Mouse (Mus musculus) embryo, embryonic 10.5 days (tissue): ENCODE results near the gene Alg5.
"Not testable (repeated sequence)": the region's sequence is repeated elsewhere in the genome, so short reads cannot be mapped to it uniquely, and the experiment has no call there.

Experiments
- DNase-seq: peaks from one replicate; pipeline ENCODE4 v3.0.0-alpha.2; 2015; ENCODE audit warnings: low spot score

Alg5 gene

DNA sequence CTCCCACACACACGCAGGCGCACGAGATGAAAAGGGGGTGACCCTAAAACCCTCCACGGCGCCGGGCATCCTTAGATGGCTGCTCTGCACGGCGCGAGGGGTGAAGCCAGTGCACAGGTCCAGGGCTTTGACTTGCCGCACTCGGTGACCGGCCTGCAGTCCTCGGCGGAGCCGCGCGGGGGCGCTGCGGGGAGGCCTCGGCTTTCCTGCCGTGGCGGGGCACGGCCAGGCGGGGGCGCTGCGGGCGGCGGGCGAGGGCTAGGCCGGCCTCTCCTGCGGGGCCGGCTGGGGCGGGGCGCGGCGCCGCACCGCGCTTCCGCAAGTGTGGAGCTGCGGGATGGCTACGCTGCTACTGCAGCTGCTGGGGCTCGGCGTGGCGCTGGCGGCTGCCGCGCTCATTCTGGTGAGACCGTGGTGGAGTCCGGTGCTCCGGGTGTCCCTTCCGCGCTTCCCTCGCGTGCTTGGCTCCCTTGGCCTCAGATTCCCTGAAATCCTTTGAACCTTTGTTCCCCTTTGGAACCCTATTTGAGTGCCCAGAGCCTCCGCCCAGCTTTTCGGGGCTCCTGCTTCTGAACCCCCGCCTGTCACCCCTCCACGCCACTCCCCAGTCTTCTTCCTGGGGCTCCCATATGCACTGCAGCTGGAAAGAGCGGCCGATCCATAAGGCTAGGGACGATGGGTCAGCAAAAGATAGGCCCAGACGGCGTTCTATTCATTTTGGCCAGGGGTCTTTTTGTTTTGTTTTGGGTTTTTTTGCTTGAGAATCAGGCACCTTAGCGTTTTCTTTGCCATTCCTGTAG, at the start of gene Alg5, which contains the start of gene Exosc8:
Alg5 (plus strand) TSS at position 293 of the 800 bp plus-strand sequence.
Exosc8 (minus strand) TSS at position 147 of the 800 bp plus-strand sequence.
- peak; percentile 82 for DNase-seq

DNA sequence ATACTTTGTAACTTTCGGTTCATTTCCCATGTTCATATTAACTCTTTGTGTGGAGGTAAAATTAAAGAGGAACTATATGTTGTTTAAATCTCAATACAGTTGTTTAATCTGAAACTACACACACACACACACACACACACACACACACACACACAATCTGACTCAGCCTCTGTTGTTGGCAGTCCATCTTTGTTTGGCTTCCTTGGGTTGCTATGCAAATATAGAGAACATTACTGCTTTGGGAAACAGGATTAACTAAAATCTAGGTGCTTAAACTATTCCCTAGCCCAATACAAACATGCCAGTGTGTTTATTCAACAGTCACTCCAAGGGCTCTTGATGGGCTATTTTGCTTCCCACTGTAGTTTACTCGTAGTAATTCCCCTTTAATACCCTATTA, 48.1 kb upstream of the Alg5 start:
- no peak for DNase-seq

DNA sequence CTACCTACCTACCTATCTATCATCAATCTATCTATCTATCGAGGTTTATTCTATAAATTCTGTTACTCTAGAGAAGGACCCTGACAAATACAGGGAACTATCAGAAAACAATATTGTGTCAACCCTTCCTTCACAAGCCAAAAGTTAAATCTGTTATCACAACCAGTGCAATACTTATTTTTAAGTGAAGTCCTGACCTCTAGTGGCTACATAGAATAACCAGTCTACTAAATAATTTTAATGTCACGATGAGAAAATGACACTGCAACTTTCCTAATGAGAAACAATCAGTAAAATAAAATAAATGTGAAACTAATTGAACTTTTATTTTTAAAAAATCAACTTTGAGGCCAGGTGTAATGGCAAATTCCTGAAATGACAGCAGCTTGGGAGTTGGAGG, 46.2 kb upstream of the Alg5 start:
- DNase-seq: peak; percentile 45

DNA sequence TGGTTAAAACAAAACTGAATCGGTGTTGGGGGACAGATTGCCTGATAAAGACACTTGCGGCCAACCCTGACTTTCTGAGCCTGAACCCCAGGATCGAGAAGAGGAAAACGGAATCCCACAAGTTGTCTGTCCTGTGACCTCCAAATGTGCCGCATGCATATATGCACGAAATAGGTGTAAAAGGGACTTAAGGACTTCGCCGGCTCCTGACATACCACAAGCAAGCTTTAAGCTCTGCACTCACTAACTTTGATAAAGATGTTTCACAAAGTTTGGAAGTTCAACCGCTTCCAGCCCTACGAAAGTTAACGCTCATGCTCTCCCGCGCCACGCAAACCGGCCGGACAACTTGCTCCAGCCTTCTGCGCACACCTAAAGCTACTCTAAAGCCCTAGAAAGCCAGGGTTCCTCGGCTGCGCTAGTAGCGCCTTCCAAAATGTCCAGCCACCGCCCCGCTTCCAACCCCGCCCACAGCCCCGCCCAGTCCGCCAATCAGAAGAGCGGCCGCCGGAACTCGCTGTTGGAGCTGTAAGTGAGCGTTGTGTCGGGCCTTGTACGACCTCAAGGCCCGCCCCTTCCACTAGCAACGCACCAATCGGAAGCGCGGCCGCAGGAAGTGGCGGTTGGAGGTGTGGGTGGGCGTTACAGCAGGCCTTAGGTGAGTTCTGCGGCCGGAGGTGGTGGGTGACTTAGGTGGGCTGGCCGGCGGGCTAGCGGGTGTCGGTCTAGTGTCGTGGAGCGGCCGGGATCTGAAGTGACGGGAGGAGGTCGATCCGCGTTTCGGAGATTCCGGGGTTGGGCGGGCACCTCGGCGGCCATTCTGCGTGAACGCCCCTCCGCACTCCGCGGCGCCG, 42.9 kb upstream of the Alg5 start, which contains the start of gene Supt20:
Supt20 (plus strand) TSS at position 606 of the 854 bp plus-strand sequence.
- DNase-seq: peak; percentile 98

DNA sequence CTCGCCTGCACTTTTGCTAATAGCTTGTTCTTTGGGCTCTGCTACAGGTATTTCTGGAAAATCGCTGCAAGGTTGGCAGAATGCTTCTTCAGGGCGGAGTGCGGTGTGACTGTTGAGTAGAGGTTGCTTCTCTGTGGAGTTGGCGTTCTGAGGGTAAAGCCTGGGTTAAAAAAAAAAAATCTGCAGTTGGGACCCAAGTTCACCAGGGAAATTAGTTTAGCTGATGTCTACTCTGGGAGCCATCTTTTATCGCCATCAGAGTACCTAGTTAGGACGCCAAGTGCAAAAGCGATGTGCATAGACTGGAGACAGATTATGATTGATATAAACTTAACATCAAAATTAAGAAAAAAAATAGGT, 42.3 kb upstream of the Alg5 start:
- no peak for DNase-seq

DNA sequence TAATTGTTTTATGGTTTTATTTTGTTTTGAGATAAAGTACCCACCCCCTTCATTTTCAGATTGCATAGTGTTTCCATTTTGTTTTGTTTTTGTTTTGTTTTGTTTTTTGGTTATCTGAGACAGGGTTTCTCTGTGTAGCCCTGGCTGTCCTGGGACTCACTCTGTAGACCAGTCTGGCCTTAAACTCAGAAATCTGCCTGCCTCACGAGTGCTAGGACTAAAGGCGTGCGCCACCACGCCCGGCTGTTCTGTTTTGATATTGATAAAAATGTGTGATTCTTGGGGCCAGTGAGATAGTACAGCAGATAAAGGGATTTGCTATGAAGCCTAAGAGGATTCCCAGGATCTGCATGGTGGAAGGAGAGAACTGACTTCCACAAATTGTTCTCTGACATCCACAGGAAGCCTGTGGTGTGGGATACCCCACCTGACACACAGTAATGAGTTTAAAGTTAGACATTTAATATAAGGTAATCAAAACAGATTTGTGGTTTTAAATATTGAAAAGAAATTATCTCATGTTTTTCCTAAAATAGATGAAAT, 35.5 kb upstream of the Alg5 start:
- DNase-seq: no peak

DNA sequence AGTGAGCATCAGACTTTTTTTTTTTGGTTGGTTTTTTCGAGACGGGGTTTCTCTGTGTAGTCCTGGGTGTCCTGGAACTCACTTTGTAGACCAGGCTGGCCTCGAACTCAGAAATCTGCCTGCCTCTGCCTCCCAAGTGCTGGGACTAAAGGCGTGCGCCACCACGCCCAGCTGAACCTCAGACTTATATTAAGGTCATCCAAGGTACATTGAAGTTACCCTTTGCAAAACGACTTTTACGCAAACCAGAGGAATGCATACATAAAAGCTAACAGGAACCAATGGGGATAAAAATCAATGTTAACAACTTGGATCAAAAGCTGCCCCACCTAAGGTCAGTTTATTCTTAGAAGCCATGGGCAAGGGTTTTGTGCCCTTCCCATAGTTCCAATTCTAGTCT, 31.2 kb upstream of the Alg5 start:
- DNase-seq: not testable (repeated sequence)

DNA sequence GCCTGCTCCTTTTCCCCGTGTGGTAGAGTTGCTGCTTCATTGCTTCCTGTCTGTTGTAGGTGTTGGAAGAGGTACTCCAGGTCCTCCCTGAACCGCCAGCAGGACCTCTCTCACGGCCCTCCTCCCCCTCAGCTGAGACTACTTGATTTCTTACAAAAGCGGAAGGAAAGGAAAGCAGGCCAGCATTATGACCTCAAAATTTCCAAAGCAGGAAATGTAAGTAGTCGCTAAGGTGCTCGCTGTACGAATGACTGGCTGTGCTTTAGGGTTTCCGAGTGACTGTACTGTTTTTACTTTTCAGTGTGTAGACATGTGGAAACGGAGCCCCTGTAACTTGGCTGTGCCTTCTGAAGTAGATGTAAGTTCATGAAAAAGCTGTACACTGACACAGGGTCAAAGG, 26.4 kb upstream of the Alg5 start:
- no peak for DNase-seq

DNA sequence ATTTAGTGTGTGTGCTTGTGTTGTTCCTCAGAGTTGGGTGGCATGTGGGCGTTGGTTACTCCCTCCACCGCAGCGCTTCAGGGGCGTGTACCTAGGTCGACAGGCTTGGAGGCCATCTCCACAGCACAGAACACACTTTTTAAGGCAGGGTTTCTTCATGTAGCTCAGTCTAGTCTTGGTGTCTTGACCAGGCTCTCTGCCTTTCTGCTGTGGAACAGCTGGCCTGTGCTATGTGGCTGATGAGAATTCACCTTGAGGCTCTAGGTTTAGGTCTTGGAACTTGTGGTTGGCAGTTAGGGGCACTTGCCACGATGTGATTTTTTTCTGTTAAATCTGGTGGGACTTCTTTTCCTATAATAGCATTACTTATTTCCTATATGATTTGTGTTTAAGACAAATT, 21.1 kb upstream of the Alg5 start, which contains the start of gene Gm21958:
Gm21958 (minus strand) TSS at position 101 of the 400 bp plus-strand sequence.
- no peak for DNase-seq

DNA sequence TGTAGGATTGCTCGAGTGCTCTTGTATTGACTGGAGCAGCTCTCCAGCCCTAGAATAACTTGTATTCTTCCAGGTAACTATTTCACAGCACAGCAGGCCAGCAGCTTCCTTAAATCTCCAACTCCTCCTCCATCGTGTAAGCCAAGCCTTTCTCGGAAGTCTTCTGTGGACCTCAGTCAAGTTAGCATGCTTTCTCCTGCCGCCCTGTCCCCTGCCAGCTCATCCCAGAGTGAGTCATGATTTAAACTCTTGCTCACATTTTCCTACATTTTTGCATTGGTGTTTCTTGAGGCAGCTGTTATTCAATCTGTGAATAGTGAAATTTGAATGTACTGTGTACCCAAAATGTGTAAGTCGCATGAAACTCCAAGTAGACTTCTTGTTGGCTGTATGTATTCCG, 19.9 kb upstream of the Alg5 start:
- DNase-seq: no peak

DNA sequence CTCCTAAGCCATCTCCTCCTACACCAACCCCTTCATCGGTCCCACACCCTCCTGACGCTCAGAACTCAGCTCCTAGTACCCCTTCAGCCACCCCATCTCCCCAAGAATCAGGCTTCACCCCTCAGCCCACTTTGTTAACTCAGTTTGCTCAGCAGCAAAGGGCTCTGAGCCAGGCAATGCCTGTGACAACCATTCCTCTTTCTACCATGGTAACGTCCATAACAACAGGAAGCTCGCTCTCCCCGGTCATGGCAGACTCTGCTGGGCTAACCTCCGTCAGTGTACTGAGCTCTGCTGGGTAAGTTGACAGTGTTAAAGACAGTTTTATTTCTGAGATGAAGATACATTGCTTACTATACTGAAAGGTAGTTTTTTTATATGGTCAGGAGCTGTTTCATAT, 18.0 kb upstream of the Alg5 start:
- DNase-seq: no peak

DNA sequence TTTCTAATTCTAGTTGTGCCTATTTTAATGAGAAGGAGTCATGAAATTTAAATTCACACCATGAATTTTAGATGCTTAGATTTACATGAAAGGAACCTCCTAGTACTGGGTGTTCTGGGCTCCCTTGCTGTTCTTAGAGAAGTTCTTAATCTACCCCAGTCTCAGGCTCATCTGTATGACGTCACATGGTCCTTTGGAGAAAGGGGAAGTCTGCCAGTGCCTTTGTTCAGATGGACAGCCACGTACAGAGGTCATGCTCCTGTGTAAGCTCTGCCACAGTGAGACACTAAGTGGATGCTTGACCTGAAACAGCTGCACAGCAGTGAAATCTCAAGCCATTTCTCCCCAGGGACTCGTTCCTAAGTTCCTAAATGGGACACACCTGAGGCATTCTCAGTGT, 16.4 kb upstream of the Alg5 start:
- peak; percentile 7 for DNase-seq

DNA sequence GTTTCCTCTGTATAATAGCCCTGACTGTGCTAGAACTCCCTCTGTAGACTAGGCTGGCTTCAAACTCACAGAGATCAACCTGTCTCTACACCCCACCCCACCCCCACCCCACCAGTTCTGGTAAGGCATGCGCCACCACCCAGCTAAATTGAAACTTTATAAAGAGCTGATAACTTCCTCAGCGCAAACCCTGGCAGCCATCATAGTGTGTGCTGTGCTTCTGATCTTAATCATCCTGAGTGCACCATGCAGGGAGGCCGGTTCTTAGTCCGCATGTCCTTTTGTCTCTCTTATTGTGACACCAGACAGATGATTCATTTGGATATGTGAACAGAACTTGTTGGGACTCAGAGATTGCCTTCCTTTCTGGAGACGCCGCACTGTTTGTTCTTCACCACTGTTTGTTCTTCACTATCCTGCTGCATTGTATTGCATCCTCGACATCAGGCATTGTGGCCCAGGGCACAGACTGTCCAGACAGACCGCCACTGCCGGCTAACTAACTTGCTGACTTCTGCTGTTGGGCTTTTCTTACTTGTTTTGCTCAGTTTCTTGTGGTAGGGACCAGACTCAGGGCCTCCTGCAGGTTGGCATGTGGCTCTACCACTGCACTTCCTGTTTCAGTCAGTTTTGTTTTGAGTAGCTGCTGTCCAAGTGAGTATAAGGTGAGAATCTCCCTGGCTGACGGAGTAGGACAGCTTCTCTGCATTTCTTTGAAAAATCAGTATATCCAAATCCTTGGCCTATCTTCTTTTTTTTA, 11.4 kb upstream of the Alg5 start:
- no peak for DNase-seq

DNA sequence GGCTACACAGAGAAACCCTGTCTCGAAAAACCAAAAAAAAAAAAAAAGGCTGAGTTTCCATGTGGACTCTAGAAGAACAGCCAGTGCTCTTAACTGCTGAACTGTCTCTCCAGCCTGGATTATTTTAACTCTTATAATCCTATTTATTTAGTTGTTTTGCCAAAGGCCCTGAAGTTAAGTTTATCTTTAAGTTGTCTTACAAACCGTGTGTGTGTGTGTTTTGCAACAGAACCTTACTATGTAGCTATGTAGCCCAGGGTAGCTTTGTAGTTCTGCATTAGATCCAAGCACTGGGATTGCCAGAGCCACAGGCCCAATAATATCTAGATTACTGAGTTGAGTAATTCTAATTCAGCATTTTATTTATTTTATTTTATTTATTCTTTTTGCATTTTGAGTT, 10.0 kb upstream of the Alg5 start:
- no peak for DNase-seq

DNA sequence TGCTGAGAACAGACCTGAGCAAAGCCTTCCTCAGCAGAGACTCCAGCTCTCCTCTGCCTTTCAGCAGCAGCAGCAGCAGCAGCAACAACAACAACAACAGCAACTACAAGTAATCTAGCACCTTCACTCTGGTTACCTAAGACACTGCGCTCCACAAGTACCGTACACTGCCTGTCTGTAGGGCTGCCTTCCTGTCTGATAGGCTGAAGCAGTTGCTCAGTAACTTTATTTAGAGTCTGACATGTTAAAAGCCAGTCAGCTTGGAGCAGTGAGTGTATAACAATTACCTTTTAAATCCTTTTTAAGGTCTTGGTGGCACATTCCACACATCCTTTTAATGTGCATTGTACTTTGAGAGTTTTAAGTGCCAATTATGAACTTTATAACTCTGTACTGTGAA, 7.8 kb upstream of the Alg5 start:
- DNase-seq: no peak

DNA sequence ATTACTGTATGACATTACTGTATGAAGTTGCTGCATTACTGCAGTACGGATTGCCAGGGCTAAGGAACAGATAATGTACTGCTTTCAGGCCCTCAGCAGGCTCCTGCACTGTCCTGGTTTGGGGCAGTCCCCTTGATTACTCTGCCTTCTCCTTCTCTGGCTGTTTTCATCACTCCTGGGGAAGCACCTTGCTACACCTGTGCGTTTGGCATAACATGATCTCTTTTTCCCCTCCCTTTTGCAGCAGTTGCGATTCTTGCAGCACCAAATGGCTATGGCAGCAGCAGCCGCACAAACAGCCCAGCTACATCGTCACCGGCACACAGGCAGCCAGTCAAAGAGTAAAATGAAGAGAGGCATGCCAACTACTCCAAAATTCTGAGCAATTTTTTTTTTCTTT, 7.2 kb upstream of the Alg5 start:
- DNase-seq: no peak

DNA sequence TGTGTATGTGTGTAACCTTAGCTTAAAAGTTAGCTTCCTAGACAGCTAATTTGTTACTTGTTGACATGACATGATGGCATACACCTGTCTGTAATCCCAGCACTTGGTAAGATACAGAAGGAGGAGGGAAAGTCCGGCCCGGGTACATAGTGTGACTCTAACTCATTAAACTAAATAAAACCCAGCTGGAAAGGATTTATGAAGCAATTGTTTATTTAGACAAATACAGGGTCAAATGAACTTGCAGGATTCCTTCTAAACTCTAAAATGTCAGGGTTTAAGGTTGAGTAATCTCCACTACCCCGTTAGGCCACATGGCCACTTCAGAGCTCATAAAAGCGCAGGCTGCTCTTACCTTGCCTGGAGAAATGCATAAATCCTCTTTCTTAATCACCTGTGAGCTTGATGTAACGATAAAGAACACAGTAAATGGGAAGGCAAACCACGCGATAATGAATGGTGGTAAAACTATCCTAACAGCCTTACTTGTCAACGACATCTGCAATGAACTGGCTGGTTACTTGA, 3.7 kb upstream of the Alg5 start:
- no peak for DNase-seq

DNA sequence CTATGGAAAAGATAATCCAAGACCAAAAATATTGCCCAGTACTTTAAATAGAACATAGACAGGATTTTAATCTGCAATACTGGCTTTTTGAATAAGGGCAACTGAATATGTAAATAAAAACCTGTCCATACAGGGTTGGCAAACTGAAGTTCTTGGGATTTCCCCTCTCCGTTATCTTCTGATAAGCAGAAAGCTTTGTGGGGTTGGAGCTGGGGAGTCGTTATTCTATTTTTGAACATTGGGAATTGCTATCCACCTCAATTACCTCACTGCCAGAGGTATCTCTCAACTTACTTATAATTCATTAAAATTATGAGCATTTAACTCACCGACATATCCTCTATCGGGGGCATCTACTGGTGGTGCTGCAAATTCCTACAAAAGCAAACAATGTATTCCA, 3.0 kb upstream of the Alg5 start:
- DNase-seq: no peak

DNA sequence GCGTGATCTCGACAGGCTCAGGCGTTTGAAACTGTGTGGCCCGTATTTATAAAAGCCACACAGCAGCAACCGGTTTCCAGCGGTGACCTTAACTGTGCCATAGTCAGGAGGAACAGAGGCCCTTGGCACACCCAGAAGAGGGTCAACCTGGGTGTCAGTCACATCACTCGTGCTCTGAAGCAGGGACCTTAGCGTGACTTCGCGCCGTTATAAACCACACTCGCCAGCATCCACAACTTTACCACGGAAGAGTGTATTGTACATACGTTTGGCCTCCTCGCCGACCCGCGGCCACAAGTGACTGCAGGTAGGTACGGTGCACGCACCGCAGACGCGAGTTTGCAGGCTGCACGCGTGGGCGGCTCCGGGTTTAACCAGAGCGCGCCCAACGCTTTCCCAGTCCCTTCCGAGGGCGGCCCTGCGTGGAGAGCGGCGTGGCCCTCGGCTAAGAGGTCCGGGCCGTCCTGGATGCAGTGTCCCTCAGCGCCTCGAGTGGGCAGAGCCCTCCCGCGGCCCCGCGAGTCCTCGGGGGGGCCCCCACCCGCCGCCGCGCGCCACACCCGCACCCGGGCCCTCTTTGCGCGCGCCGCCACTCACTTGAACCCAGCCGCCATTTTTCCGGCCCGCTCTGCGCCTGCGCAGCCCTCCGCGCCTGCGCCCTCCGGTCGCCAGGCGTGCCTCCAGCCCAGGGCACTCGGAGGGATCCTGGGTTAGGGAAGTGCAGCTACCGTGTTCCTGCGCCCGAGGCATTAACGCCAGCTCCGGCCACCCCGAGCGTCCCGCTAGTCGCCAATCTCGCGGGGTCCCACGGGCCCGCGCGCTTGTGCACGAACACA, 710 bp upstream of the Alg5 start:
- DNase-seq: peak; percentile 89

DNA sequence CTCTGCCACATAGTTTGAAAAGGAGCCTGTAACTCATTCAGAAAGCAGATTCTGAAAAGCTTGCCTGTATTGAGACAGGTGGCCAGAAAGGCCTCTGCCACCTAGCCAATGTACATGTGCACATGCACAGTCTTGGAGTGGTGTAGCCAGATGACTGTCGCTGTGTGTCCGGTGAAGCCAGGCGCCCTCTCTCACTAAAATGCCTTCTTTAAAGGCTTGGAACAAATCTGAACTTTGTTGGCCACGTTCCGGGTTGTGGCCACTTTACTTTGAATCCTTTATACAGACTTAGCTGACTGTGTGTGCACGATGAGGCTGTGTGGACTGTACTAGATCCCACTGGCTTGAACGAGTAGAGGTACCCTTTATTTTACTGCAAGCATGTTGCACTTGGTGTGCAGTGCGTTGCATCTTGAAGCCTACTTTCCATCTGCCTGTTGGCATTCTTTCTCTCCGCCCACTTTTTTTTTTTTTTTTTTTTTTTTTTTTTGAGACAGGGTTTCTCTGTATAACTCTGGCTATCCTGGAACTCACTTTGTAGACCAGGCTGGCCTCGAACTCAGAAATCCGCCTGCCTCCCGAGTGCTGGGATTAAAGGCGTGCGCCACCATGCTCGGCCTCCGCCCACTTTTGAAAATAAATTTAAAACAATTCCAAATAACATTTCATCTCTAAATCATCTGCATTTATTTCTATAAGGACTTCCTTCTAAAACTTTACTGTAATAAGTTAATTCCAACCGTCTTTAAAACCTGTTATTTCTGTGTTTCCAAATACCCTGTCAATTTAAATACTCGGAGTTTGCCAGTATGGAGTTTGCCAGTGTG, 975 bp downstream of the Alg5 start:
- peak; percentile 51 for DNase-seq
